Mouse (Mus musculus): Measurements from ENCODE around the gene Vps25.

DNA sequence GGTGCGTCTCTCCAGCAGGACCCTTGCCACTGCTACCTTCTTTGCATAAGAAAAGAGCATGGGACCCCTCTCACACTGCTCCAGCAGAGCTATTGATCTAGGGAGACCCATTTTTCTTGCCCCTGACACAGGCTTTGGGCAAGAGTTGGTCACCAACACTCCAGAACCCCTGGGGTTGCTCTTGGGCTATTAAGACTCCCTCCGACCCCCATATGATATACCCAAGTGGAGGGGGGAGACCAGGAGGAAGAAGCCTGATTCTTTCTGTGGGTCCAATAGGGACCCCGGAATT lies 10.4 kb downstream of the Vps25 start:
- TF ChIP-seq CTCF (IDR thresholded peaks at IDR 0.05; ENCODE audit: extremely low read depth, insufficient read depth, low read length): no peak
- TF ChIP-seq POLR2A (IDR thresholded peaks at IDR 0.05; ENCODE audit: extremely low read depth, insufficient read depth, low read length): no peak
